Mouse (Mus musculus) hindbrain, embryonic 14.5 days (tissue): ENCODE results near the gene Tmeff1. TPM values are rescaled to one million over a fixed set of nuclear protein-coding genes. Genes with fewer than 3 reads are reported as not detected.

Experiments
- ATAC-seq: fragments of 200-750 bp; cut with Nextera tagmentation; 2 replicates; pipeline ENCODE4 v1.8.0; 2017; ENCODE audit warnings: moderate number of reproducible peaks, mild to moderate bottlenecking, moderate TSS enrichment, moderate library complexity; ENCODE audit not compliant: low FRiP score
- DNase-seq: peaks from one replicate; pipeline ENCODE4 v3.0.0-alpha.2; 2015; ENCODE audit warnings: low spot score
- H3K27ac ChIP-seq: fragments of 300-500 bp; sonication (generic); 2 replicates; pipeline ENCODE4 v1.5.1; 2014; ENCODE audit warnings: mild to moderate bottlenecking, moderate library complexity
- H3K27me3 ChIP-seq: fragments of 300-500 bp; sonication (generic); 2 replicates; pipeline ENCODE4 v1.6.1; 2014; ENCODE audit warnings: mild to moderate bottlenecking, low read length, mixed read lengths; ENCODE audit not compliant: control insufficient read depth, insufficient read depth
- H3K36me3 ChIP-seq: fragments of 300-500 bp; sonication (generic); replicated peaks from 2 replicates; pipeline ENCODE4 v1.6.1; 2014; ENCODE audit not compliant: control insufficient read depth, insufficient read depth
- H3K4me1 ChIP-seq: fragments of 300-500 bp; sonication (generic); replicated peaks from 2 replicates; pipeline ENCODE4 v1.6.1; 2014; ENCODE audit warnings: antibody characterized with exemption, low read length, mixed read lengths; ENCODE audit not compliant: control insufficient read depth, insufficient read depth
- H3K4me2 ChIP-seq: fragments of 300-500 bp; sonication (generic); replicated peaks from 2 replicates; pipeline ENCODE4 v1.6.1; 2014; ENCODE audit warnings: mild to moderate bottlenecking, moderate library complexity
- H3K4me3 ChIP-seq: fragments of 300-500 bp; sonication (generic); replicated peaks from 2 replicates; pipeline ENCODE4 v1.5.1; 2014; ENCODE audit warnings: mild to moderate bottlenecking, low read length
- H3K9ac ChIP-seq: fragments of 300-500 bp; sonication (generic); 2 replicates; pipeline ENCODE4 v1.6.1; 2014
- H3K9me3 ChIP-seq: fragments of 300-500 bp; sonication (generic); 2 replicates; pipeline ENCODE4 v1.6.1; 2016; ENCODE audit warnings: low read length; ENCODE audit not compliant: control insufficient read depth
- WGBS: fragments of 180-500 bp; shearing (Covaris S2); extraction: QIAGEN DNeasy Blood & Tissue Kit; methylation state at CpG from one replicate; pipeline ENCODE4 v1.1.7; 2014; 5-methylcytosine and 5-hydroxymethylcytosine counted together
- polyA plus RNA-seq: library from polyadenylated mRNA; unstranded; fragments of >200 nt; fragmentation: Nextera tagmentation; extraction: Ambion mirVana; gene quantifications from 2 replicates; pipeline ENCODE4 v1.2.1, GENCODE M21; 2014

Tmeff1 gene
- polyA plus RNA-seq, 1 experiment from 2014 or later = 333 TPM

- Histone ChIP-seq H3K9ac (no peak overlapping the region), H3K4me3 (no peak overlapping the region), H3K36me3 (no peaks in the 10 kb centered on the region), H3K27me3 (no peaks in the 10 kb centered on the region), H3K9me3 (no peaks in the 10 kb centered on the region), H3K4me2 (no peak overlapping the region), H3K4me1 (peaks cover 60% of the 10 kb centered on the region), H3K27ac (no peak overlapping the region)
- DNase-seq (no peak), ATAC-seq (no peak)
- WGBS = 66% methylated on average over 6 of the region's 6 CpGs
These were observed 41.7 kb upstream of the Tmeff1 start for GRCm38 (mm10) chr4:48543071-48543865.

- H3K4me1 ChIP-seq = peaks cover 69% of the 10 kb centered on the region
- DNase-seq (no peak), ATAC-seq (no peak)
- no peaks in the 10 kb centered on the region for H3K27me3 ChIP-seq
- no peak overlapping the region for H3K4me3 ChIP-seq
- H3K4me2 ChIP-seq = no peak overlapping the region
- no peak overlapping the region for H3K9ac ChIP-seq
- no peak overlapping the region for H3K27ac ChIP-seq
- H3K9me3 ChIP-seq = no peaks in the 10 kb centered on the region
- H3K36me3 ChIP-seq = no peaks in the 10 kb centered on the region
- WGBS = 60% methylated on average over 8 of the region's 8 CpGs
These were observed 40.8 kb upstream of the Tmeff1 start for GRCm38 (mm10) chr4:48544141-48544540.

- Histone ChIP-seq H3K27me3 (no peaks in the 10 kb centered on the region), H3K4me3 (no peak overlapping the region), H3K9me3 (no peaks in the 10 kb centered on the region), H3K4me1 (peaks cover 69% of the 10 kb centered on the region), H3K9ac (0 out of 2 replicates have a peak overlapping the region, but pooled peaks have one; percentile 25), H3K36me3 (no peaks in the 10 kb centered on the region), H3K4me2 (no peak overlapping the region), H3K27ac (0 out of 2 replicates have a peak overlapping the region, but pooled peaks have one; percentile 63)
- DNase-seq = no peak
- WGBS = 39% methylated on average over 12 of the region's 12 CpGs
- ATAC-seq = no peak
These were observed 39.0 kb upstream of the Tmeff1 start for GRCm38 (mm10) chr4:48545966-48546365.

- no peak overlapping the region for H3K4me3 ChIP-seq
- WGBS = 18% methylated on average over 9 of the region's 9 CpGs
- peak; percentile 46; the same call in 1 of the 2 replicates for ATAC-seq
- H3K27ac ChIP-seq = peak overlapping the region; percentile 63
- peaks cover 61% of the 10 kb centered on the region for H3K4me1 ChIP-seq
- H3K27me3 ChIP-seq = no peaks in the 10 kb centered on the region
- no peaks in the 10 kb centered on the region for H3K9me3 ChIP-seq
- H3K4me2 ChIP-seq = no peak overlapping the region
- no peaks in the 10 kb centered on the region for H3K36me3 ChIP-seq
- peak overlapping the region; percentile 25; the same call in 1 of the 2 replicates for H3K9ac ChIP-seq
- no peak for DNase-seq
These were observed 38.1 kb upstream of the Tmeff1 start for GRCm38 (mm10) chr4:48546568-48547496.

GRCm38 (mm10) chr4:48548393-48549045 is 36.5 kb upstream of the Tmeff1 start:
- Histone ChIP-seq H3K4me1 (peaks cover 50% of the 10 kb centered on the region), H3K27ac (no peak overlapping the region), H3K27me3 (no peaks in the 10 kb centered on the region), H3K4me3 (no peak overlapping the region), H3K4me2 (no peak overlapping the region), H3K9me3 (no peaks in the 10 kb centered on the region), H3K36me3 (peaks cover 14% of the 10 kb centered on the region), H3K9ac (no peak overlapping the region)
- DNase-seq (no peak), ATAC-seq (peak; percentile 53; the same call in 1 of the 2 replicates)
- 39% methylated on average over 6 of the region's 6 CpGs for WGBS

GRCm38 (mm10) chr4:48549661-48550060 is 35.3 kb upstream of the Tmeff1 start:
- no peak overlapping the region for H3K9ac ChIP-seq
- no peak for DNase-seq
- H3K27me3 ChIP-seq = no peaks in the 10 kb centered on the region
- 72% methylated on average over 5 of the region's 5 CpGs for WGBS
- H3K4me1 ChIP-seq = peaks cover 39% of the 10 kb centered on the region
- H3K9me3 ChIP-seq = no peaks in the 10 kb centered on the region
- no peak for ATAC-seq
- no peak overlapping the region for H3K27ac ChIP-seq
- no peak overlapping the region for H3K4me2 ChIP-seq
- no peak overlapping the region for H3K4me3 ChIP-seq
- H3K36me3 ChIP-seq = peaks cover 16% of the 10 kb centered on the region

GRCm38 (mm10) chr4:48552486-48553064 is 32.4 kb upstream of the Tmeff1 start:
- Histone ChIP-seq H3K9me3 (no peaks in the 10 kb centered on the region), H3K4me3 (no peak overlapping the region), H3K36me3 (peaks cover 24% of the 10 kb centered on the region), H3K27ac (no peak overlapping the region), H3K27me3 (no peaks in the 10 kb centered on the region), H3K4me2 (no peak overlapping the region), H3K9ac (no peak overlapping the region), H3K4me1 (peaks cover 16% of the 10 kb centered on the region)
- 93% methylated on average over 27 of the region's 27 CpGs for WGBS
- DNase-seq (no peak), ATAC-seq (no peak)

- H3K9ac ChIP-seq = no peak overlapping the region
- H3K36me3 ChIP-seq = peaks cover 29% of the 10 kb centered on the region
- WGBS = 93% methylated on average over 7 of the region's 7 CpGs
- no peak overlapping the region for H3K4me3 ChIP-seq
- no peaks in the 10 kb centered on the region for H3K27me3 ChIP-seq
- no peak overlapping the region for H3K4me2 ChIP-seq
- H3K9me3 ChIP-seq = no peaks in the 10 kb centered on the region
- H3K4me1 ChIP-seq = peaks cover under 1% of the 10 kb centered on the region; the same call in 1 of the 2 replicates
- no peak overlapping the region for H3K27ac ChIP-seq
- DNase-seq (no peak), ATAC-seq (no peak)
These were observed 30.8 kb upstream of the Tmeff1 start for GRCm38 (mm10) chr4:48554132-48554531.
